Mouse (Mus musculus): ENCODE data around the gene Tubb2a. TPM values are rescaled to one million over a fixed set of nuclear protein-coding genes. Genes with fewer than 3 reads are reported as not detected.

Gene Tubb2a
- polyA plus RNA-seq, 1 experiment from 2014 or later, result 162 TPM

DNA sequence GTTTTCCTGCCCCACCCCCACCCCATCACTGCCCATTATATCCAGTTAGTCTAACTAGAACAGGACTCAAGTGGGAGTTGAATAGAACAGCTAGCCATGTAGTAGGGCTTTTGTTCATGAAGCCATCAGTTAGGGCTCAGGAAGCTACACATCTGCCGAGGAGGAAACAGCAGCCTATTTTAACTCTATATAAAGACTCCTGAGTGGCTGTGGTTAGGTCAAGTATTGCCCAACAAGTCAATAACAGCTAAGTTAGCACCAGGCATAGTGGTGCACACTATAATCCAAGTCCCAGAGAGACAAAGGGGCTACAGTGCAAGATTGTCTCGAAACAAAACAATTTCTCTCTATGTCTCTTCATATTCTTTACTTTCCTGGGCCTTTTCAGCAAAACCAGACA lies 45.8 kb downstream of the Tubb2a start:
- 4% methylated on average over 2 of the region's 2 CpGs for WGBS (ENCODE audit: missing documents)
- H3K27ac ChIP-seq, result peak overlapping the region; percentile 91
- no peak overlapping the region for H3K4me3 ChIP-seq (ENCODE audit: inconsistent target)
- H3K36me3 ChIP-seq (ENCODE audit: inconsistent target), result peaks cover 53% of the 10 kb centered on the region
- peaks cover 24% of the 10 kb centered on the region; the same call in 1 of the 2 replicates for H3K79me2 ChIP-seq (ENCODE audit: inconsistent target)

Other genes starting within 250 kb of the Tubb2a start
- gene Serpinb6e, start 234.6 kb downstream of the Tubb2a start, polyA plus RNA-seq (2018), result not detected in 3 replicates
- gene Serpinb6c, start 172.3 kb downstream of the Tubb2a start, polyA plus RNA-seq (2018), result not detected in 3 replicates
- 31.7 to 46.3 TPM (median 42.0 TPM) in 3 replicates for gene Nqo2, start 113.3 kb downstream of the Tubb2a start, polyA plus RNA-seq (2018)
- gene Ripk1, start 75.6 kb downstream of the Tubb2a start, polyA plus RNA-seq (2018), result 61.5 to 114 TPM (median 61.6 TPM) in 3 replicates
- gene Serpinb6a, start 75.2 kb downstream of the Tubb2a start, polyA plus RNA-seq (2018), result 845 to 1,624 TPM (median 1,052 TPM) in 3 replicates
- 16.8 to 29.1 TPM (median 24.2 TPM) in 3 replicates for gene Bphl, start 40.4 kb downstream of the Tubb2a start, polyA plus RNA-seq (2018)
- gene Tubb2b, start 52.5 kb upstream of the Tubb2a start, polyA plus RNA-seq (2018), result 3.6 to 6.5 TPM (median 5.1 TPM) in 3 replicates
- 13.9 to 63.8 TPM (median 55.2 TPM) in 3 replicates for gene Psmg4, start 85.0 kb upstream of the Tubb2a start, polyA plus RNA-seq (2018)

All from macrophage (primary cell).